Mouse (Mus musculus): ENCODE data around the gene Clasp1.

Gene Clasp1

DNA sequence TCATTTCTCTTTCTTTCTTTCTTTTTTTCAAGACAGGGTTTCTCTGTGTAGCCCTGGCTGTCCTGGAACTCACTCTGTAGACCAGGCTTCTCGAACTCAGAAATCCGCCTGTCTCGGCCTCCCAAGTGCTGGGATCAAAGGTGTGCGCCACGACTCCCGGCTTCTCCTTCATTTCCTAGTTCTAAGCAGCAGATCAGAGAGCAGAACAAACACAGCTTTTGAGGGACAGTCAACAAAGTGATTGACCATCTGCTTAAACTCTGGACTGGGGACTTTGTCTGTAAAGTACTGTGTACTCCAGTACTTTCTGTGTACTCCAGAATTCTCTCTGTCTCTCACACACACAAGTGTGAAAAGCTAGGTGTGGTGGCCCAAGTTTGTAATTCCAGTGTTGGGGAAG, 14.1 kb downstream of the Clasp1 start:
- DNase-seq (ENCODE audit: low read depth, low spot score) = no peak

- no peak for DNase-seq (ENCODE audit: low read depth, low spot score)
Observed at GRCm38 (mm10) chr1:118403440-118403839, 14.6 kb downstream of the Clasp1 start.

DNA sequence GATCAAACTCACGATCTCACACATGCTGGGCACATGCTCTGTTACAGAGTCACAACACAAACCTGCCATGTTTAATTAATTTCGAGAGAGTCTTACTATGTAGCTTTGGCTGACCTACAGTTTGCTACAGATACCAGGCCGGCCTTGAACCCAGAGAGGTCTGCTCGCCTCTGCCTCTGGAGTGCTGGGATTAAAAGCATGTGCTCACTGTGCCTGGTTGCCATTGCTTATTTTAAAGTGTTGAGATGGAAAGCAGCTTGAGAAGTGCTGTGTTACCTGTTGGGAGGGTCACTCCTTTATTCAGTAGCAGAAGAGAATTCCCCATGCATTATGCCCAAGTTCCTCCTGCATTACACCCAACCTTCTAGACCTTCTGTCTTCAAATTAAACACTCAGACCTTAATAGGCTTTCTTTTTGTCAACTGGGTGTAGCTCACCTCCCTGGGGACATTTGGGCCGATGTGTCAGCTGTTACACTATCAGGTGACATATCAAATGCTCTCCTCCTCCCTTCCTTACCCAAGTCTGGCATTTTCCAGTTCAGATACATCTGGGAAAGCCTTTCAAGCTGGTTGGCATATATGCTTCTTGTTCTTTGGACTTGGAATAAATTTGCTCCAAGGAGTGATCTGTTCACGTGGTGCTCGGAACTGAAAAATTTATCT, 18.9 kb downstream of the Clasp1 start:
- DNase-seq (ENCODE audit: low read depth, low spot score) = no peak

- no peak for DNase-seq (ENCODE audit: low read depth, low spot score)
Observed at GRCm38 (mm10) chr1:118409249-118409648, 20.4 kb downstream of the Clasp1 start.

DNA sequence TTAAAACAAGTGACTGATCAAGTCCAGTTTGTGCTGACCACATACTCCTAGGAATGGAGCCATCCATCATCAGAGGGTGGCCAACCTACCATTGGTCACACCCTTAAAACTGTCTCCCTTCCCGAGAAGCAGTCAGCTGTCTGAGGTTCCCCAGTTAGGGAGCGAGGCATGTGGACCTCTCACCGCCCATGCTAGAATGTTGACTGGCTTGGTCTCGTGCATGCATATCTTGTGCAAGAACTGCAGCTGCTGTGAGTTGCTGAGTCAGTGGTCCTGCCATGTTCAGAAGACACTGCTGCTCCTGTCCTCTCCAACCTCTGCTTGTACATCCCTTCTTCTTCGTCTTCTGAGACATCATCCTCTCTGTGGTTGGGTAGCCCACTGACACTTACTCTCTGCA, 22.0 kb downstream of the Clasp1 start:
- no peak for DNase-seq (ENCODE audit: low read depth, low spot score)

DNA sequence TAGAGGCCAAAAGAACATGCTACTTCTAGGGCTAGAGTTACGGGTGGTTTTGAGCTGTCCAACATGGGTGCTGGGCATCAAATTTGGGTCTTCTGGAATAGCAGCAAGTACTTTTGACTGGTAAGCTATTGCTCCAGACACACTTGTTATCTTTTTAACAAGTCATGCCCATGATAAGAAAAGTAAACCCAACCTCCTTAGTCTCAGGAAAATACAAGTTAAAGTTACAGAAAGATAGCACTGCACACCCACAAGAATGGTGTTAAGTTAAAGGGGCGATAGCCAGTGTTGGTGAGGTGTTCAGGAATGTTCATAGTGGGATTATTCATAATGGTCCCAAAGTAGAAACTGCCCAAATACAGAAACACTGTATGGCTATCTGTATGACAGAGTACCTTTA, 24.3 kb downstream of the Clasp1 start:
- DNase-seq (ENCODE audit: low read depth, low spot score) = no peak

DNA sequence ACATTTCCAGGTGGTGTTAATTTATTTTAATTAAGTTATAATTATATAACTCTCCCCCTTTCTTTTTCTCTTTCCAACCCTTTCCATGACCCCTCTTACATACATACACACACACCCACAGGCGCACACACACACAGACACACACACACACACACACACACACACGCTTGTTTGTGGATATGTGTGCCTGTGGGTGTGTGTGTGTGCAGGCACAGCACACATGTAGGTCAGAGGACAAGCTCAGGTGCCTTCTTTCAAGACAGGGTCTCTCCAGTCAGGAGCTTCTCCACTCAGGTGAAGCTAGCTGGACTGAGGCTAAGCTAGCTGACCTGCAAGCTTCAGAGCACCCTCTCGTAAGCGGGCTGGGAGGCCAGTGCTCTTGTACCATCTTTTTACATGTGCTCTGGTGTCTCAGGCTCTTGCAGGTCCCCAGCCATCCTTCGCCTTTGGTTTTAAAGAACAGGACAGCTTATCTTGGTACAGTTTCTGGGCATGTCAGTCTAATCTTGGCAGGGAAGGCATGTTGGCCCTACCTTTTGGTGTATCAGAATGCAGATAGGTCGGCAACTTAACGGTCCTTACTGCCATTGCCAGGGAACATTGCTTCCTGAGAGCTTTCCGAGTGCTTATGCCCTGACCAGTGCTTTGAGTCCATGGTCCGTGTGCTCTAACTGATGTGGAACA, 28.3 kb downstream of the Clasp1 start:
- DNase-seq (ENCODE audit: low read depth, low spot score) = no peak

- no peak for DNase-seq (ENCODE audit: low read depth, low spot score)
Observed at GRCm38 (mm10) chr1:118419399-118419798, 30.5 kb downstream of the Clasp1 start.

- no peak for DNase-seq (ENCODE audit: low read depth, low spot score)
Observed at GRCm38 (mm10) chr1:118421149-118421548, 32.3 kb downstream of the Clasp1 start.

DNA sequence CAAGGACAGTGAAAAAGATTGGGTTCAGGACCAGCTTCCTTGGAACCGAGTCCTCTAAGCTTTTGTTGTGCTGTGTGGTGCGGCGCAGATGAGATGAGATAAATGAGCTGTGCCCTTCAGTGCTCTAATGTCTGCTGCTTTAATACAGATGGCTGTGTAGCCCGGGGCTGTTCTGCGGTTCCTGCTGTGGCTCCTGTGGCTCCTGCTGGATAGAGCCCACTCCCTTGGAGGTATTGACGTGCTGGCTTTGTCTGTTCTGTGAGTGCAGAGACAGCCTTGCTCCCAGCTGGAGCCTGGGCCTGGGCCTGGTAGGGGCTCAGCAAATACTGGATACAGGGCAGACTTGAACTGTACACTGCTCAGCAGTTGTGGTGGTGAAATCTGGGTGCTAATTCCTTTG, 34.0 kb downstream of the Clasp1 start:
- no peak for DNase-seq (ENCODE audit: low read depth, low spot score)

DNA sequence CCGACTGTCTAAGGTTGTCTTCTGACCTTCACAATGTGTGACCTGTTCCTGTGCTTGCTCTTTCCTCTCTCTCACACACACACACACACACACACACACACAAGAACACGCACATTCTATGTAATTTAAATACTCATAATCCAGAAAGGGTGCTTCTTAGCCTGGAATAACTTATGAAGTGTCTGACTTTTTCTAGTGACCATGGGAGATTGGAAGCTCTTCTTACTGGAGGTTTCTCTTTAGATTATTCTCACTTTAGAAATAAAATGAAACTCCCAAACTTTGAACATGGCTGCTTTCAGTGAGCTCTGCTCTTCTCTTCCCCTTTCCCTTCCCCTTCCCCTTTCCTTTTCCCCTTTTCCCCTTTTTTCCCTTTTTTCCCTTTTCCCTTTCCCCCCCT, 37.1 kb downstream of the Clasp1 start:
- DNase-seq (ENCODE audit: low read depth, low spot score) = no peak

DNA sequence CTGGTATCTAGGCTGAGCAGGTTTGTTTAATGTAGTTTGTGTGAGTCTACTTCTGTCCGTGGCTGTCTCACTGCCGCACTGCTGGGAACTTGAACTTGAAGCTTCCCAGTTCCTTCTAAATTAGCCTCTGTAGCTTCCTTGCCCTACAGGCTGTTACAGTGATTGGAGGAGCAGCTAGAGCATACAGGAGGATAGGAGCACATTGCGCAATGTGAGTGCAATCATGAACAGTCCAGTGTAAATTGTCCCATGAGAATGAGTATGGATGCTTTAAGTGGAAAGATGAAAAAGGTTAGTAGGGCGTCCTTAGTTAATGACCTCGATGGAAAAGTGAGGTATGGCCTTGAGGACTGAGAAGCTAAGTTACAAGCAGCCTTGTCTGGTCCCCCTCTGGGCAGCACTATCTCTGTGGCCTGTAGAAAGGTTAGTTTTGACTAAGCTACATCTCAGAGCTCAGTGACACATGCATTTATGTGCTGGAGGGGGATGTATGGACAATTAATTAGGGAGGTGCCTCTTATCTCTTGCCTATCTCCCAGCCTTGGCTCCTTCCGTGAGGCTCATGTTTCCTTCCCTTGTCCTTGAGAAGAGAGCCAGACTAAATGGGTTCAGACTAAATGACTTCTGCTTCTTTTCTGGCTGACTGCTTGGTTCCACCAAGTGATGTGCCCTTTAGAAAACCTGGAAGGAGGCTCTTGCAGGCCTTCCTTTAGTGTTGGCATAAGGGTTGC, 39.7 kb downstream of the Clasp1 start:
- no peak for DNase-seq (ENCODE audit: low read depth, low spot score)

DNA sequence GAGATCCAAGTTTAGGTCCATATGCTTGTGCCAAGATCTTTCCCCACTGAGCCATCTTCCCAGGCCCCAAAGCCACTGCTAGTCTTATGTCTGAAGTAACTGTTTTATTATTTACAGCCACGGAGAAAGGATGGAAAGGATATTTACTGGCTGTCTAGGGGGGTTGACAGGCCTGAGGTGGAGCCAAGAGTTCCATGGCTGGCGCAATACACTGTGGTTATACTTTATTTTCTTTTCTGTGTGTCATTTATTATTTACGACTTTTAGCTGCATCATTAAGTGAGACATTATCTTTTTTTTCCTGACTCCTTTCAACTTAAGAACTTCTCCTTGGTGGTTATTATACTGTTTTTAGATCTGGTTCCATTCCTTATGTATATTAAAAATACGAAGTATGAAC, 42.7 kb downstream of the Clasp1 start:
- DNase-seq (ENCODE audit: low read depth, low spot score) = no peak

DNA sequence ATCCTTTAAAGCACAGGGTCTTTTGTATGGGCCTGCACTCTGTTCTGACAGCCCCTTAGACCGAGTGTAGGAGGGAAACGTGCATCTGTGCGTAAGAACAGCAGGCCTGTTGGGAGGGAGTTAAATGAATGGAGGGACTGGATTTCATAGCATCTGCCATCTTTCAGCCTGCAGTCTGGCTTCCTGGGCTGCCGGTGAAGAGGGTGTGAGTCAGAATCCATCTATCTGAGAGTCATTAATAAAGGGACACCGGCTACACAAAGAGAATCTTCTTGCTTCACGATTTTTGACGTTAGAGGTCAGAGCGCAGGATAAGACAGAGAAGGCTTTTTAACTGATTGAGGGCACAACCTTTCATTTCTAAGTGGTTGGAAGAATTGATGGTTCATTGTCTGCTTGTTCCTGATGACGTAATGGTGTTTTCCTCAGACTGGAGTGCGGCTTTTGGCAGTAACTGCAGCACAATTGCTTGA, 46.2 kb downstream of the Clasp1 start:
- DNase-seq (ENCODE audit: low read depth, low spot score) = no peak

- DNase-seq (ENCODE audit: low read depth, low spot score) = no peak
Observed at GRCm38 (mm10) chr1:118437856-118438255, 49.0 kb downstream of the Clasp1 start.

- no peak for DNase-seq (ENCODE audit: low read depth, low spot score)
Observed at GRCm38 (mm10) chr1:118438332-118438731, 49.5 kb downstream of the Clasp1 start.

DNA sequence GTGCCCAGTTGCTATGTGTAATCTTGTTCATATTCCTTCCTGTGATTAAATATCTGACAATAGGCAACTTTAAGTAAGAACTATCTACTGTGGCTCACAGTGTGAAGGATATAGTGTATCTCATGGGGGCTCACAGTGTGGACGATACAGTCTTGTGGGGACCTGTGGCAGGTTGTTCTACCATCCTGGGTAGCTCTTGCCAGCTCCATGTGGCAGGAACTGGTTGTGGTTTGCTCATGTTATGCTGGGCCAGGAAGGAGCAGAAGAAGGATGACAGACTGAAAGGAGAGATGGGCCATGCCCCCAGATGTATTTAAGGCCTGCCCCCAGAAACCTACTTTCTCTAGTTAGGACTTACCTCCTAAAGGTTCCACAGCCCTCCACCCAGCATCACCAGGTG, 51.7 kb downstream of the Clasp1 start:
- DNase-seq (ENCODE audit: low read depth, low spot score) = no peak

- DNase-seq (ENCODE audit: low read depth, low spot score) = no peak
Observed at GRCm38 (mm10) chr1:118444420-118444819, 55.6 kb downstream of the Clasp1 start.

DNA sequence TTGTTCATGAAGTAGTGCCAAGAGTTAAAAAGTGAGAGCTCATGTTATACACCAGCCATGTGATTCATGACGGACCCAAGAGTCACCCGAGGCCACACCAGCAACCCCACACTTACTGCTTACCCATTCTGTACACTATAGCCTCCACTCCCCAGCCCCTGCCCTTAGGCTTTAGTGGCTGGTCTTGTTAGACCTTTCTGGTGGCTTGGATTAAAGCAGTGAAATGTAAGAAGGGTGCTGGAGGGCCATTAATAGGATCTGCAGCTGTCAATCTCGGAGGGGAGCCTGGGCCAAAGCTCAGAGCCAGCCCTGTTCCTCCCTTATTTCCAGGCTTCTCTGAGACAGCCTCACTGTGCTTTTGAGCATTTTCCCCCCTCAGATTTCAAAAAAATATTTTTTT, 56.1 kb downstream of the Clasp1 start:
- DNase-seq (ENCODE audit: low read depth, low spot score) = no peak

DNA sequence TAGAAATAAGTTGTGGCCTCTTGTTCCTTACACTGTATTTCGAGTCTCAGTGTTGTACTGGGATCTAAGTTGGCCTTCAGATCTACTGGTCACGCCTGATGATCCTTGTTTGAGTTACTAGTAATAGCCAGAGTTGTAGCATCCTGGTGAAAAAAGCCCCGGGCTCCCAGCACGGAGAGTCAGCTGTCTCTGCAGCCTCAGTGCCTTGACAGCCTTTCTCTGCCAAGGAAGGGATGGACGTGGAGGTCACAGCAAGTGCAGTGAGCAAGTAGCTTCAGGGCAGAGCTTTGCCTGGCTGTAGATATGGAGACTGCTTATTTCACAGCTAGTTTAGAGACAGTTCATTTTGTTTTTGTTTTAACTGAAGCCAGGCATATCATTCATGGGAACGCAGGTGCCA, 56.6 kb downstream of the Clasp1 start:
- DNase-seq (ENCODE audit: low read depth, low spot score) = no peak

GRCm38 (mm10) chr1:118446006-118446405, 57.1 kb downstream of the Clasp1 start:
- no peak for DNase-seq (ENCODE audit: low read depth, low spot score)

- no peak for DNase-seq (ENCODE audit: low read depth, low spot score)
Observed at GRCm38 (mm10) chr1:118447131-118447530, 58.3 kb downstream of the Clasp1 start.

DNA sequence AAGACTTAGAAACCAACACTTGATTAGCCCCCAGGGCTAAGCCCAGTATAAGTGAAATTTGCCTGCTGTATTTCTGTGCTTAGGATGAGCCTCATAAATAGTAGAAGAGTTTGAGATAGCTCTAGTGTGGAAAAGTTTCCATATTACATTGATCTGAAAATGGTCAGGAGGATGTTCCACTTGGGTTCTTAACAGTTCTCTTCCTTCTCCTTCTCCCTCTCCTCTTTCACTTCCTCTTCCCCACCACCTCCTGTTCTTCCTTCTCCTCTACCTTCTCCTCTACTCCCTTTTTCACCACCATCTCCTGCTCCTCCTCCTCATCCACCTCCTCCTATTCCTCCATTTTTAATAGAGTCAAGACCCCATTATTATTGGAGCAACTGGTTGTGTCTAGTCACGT, 59.4 kb downstream of the Clasp1 start:
- DNase-seq (ENCODE audit: low read depth, low spot score) = no peak
